Mouse (Mus musculus) small intestine, adult 2 months (tissue): ENCODE data around the gene Grasp.

Source experiments
- CTCF ChIP-seq: fragments of 200-500 bp; IDR thresholded peaks from 2 replicates; pipeline ENCODE4 v1.5.1; 2012; ENCODE audit warnings: low read depth, mild to moderate bottlenecking, control low read depth, inconsistent platforms, low read length, moderate library complexity, mixed read lengths; ENCODE audit not compliant: insufficient replicate concordance, insufficient read length; ENCODE audit errors: extremely low read depth
- POLR2A ChIP-seq: fragments of 200-500 bp; IDR thresholded peaks from 2 replicates; pipeline ENCODE4 v1.6.1; 2012; ENCODE audit warnings: low read depth, mild to moderate bottlenecking, control low read depth, inconsistent platforms, low read length, moderate library complexity

DNA sequence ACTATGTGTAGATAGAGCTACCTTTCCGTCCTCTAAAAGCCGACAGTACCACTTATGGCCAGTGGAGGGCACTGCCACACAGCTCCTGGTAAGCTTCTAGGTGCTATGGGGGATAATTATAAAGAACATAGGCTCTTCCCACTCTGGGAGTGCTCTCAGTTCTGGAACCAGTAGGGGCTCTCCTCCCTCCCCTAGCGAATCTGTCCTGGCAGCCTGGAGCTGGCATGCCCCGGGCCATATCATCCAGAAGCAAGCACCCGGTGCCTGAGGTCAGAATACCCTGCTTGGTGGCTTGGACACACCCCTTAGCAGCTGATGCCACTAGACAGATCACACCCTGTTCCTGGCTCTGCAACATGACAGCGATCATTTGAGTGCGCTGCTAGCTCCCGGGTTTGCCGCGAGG is 16.8 kb downstream of the Grasp start:
- TF ChIP-seq CTCF, result peak; percentile 84; the same call in 1 of the 2 replicates
- no peak for TF ChIP-seq POLR2A
